Comparison of ENCODE assay signal across 9 mouse cellular contexts in genomic region chr12:81631661-81632401, GRCm38 (mm10). TPM values are rescaled to one million over a fixed set of nuclear protein-coding genes. Genes with fewer than 3 reads are reported as not detected.
DNase-seq lines count a peak whose midpoint lies in the region; ATAC-seq lines count a peak whose summit lies in the region.
"Had no signal": no experiment of that assay in that cellular context is flagged by ENCODE, and none has a peak within 500 bp of the region (broad histone marks: within the 10 kb centered on the region; RNA-seq: fewer than 3 reads in every experiment).

No protein-coding gene starts in this region.

- ATAC-seq in heart, embryonic 16.5 days (replicated peaks; ENCODE audit: extremely low read depth, insufficient read depth, low FRiP score): no peak
- no peak for ATAC-seq in limb, embryonic 12.5 days (ENCODE audit: insufficient number of reproducible peaks, insufficient read depth, low FRiP score, low TSS enrichment, low read depth)
- peak; percentile 58; the same call in 1 of the 2 replicates for ATAC-seq in midbrain, embryonic 16.5 days
- no peak for ATAC-seq in granulocyte monocyte progenitor cell, adult 5-6 weeks (replicated peaks; ENCODE audit: poor library complexity, severe bottlenecking)

- H3K27me3 ChIP-seq in heart, embryonic 16.5 days (ENCODE audit: control insufficient read depth, insufficient read depth, low read length): peaks cover 40% of the 10 kb centered on the region
- peaks cover 73% of the 10 kb centered on the region for H3K27me3 ChIP-seq in limb, embryonic 12.5 days
- no peaks in the 10 kb centered on the region; the same call in 1 of the 2 replicates for H3K27me3 ChIP-seq in midbrain, embryonic 16.5 days (ENCODE audit: control insufficient read depth, insufficient read depth, low read depth, low read length)

- H3K4me1 ChIP-seq in heart, embryonic 16.5 days (ENCODE audit: control insufficient read depth, insufficient read depth, low read length): 0 out of 2 replicates have a peak, but pooled peaks cover 2% of the 10 kb centered on the region
- peaks cover 15% of the 10 kb centered on the region for H3K4me1 ChIP-seq in limb, embryonic 12.5 days (replicated peaks)
- H3K4me1 ChIP-seq in midbrain, embryonic 16.5 days (ENCODE audit: control insufficient read depth, insufficient read depth, low read length): peaks cover 9% of the 10 kb centered on the region

- peak overlapping the region; percentile 97 for H3K4me2 ChIP-seq in heart, embryonic 16.5 days (ENCODE audit: low read depth, low read length)
- H3K4me2 ChIP-seq in limb, embryonic 12.5 days: peak overlapping the region; percentile 97
- H3K4me2 ChIP-seq in midbrain, embryonic 16.5 days (ENCODE audit: low read length): peak overlapping the region; percentile 72

- WGBS in heart, embryonic 16.5 days: 2% methylated on average over 30 of the region's 31 CpGs
- WGBS in limb, embryonic 12.5 days: 3% methylated on average over 30 of the region's 31 CpGs
- 2% methylated on average over 26 of the region's 31 CpGs for WGBS in midbrain, embryonic 16.5 days

- H3K4me3 ChIP-seq in heart, embryonic 16.5 days (ENCODE audit: low read length): peak overlapping the region; percentile 64
- H3K4me3 ChIP-seq in limb, embryonic 12.5 days (replicated peaks): peak overlapping the region; percentile 59
- H3K4me3 ChIP-seq in midbrain, embryonic 16.5 days (ENCODE audit: low read depth, low read length): peak overlapping the region; percentile 82

- H3K27ac ChIP-seq in heart, embryonic 16.5 days (ENCODE audit: low read length): no peak overlapping the region
- H3K27ac ChIP-seq in limb, embryonic 12.5 days: no peak overlapping the region
- peak overlapping the region; percentile 96 for H3K27ac ChIP-seq in midbrain, embryonic 16.5 days (ENCODE audit: low read length)

- H3K9ac ChIP-seq in heart, embryonic 16.5 days (ENCODE audit: low read length): peak overlapping the region; percentile 71
- H3K9ac ChIP-seq in limb, embryonic 12.5 days (replicated peaks): peak overlapping the region; percentile 67
- H3K9ac ChIP-seq in midbrain, embryonic 16.5 days (ENCODE audit: low read depth, low read length): peak overlapping the region; percentile 80

- no peaks in the 10 kb centered on the region for H3K36me3 ChIP-seq in heart, embryonic 16.5 days (ENCODE audit: control insufficient read depth, insufficient read depth)
- H3K36me3 ChIP-seq in limb, embryonic 12.5 days: no peaks in the 10 kb centered on the region
- H3K36me3 ChIP-seq in midbrain, embryonic 16.5 days (ENCODE audit: control insufficient read depth, insufficient read depth, low read length): no peaks in the 10 kb centered on the region

- no peaks in the 10 kb centered on the region for H3K9me3 ChIP-seq in heart, embryonic 16.5 days (replicated peaks; ENCODE audit: control insufficient read depth, low read length)
- H3K9me3 ChIP-seq in limb, embryonic 12.5 days: no peaks in the 10 kb centered on the region
- no peaks in the 10 kb centered on the region for H3K9me3 ChIP-seq in midbrain, embryonic 16.5 days (replicated peaks; ENCODE audit: control insufficient read depth, low read length, poor library complexity, severe bottlenecking)

- DNase-seq in adrenal gland, adult (ENCODE audit: inconsistent age in 2 of 2, low spot score in 1 of 2): peak; percentile 7 to 61
- no peak for DNase-seq in adrenal gland, postnatal 14 days
- peak; percentile 7 for DNase-seq in urinary bladder, postnatal 14 days (ENCODE audit: low spot score)
- no peak for DNase-seq in urinary bladder, postnatal 10 days (ENCODE audit: low spot score)

RNA-seq across cellular contexts. Expression of gene Ttc9, which starts 0.8 kb away (rescaled TPM):
- 3.0 and 4.4 TPM in 2 replicates for total RNA-seq in adrenal gland, postnatal 14 days (2021)
- 4.0 and 4.5 TPM in 2 replicates for polyA plus RNA-seq in heart, embryonic 16.5 days (2015; fragmentation: Nextera tagmentation; extraction: Ambion mirVana)
- 0.84 and 0.91 TPM in 2 replicates for polyA plus RNA-seq in limb, embryonic 12.5 days (2016; fragmentation: Nextera tagmentation; extraction: Ambion mirVana)
- polyA plus RNA-seq in midbrain, embryonic 16.5 days (2015; fragmentation: Nextera tagmentation; extraction: Ambion mirVana): 15.3 and 17.2 TPM in 2 replicates
- total RNA-seq in granulocyte monocyte progenitor cell, adult 5-6 weeks (2014; fragmentation: Nextera tagmentation): not detected in 2 replicates
- not detected in 2 replicates for total RNA-seq in granulocyte monocyte progenitor cell, adult 5-6 weeks (2017)
- total RNA-seq: neutrophil, adult 5-6 weeks had no signal

RNA-seq across cellular contexts. Expression of gene Med6, which starts 37.0 kb away (rescaled TPM):
- 26.7 and 26.9 TPM in 2 replicates for total RNA-seq in adrenal gland, postnatal 14 days (2021)
- polyA plus RNA-seq in heart, embryonic 16.5 days (2015; fragmentation: Nextera tagmentation; extraction: Ambion mirVana): 40.1 and 43.0 TPM in 2 replicates
- 87.2 and 91.8 TPM in 2 replicates for polyA plus RNA-seq in limb, embryonic 12.5 days (2016; fragmentation: Nextera tagmentation; extraction: Ambion mirVana)
- 38.0 and 39.4 TPM in 2 replicates for polyA plus RNA-seq in midbrain, embryonic 16.5 days (2015; fragmentation: Nextera tagmentation; extraction: Ambion mirVana)
- 27.8 and 41.4 TPM in 2 replicates for total RNA-seq in granulocyte monocyte progenitor cell, adult 5-6 weeks (2014; fragmentation: Nextera tagmentation)
- 67.2 and 71.7 TPM in 2 replicates for total RNA-seq in granulocyte monocyte progenitor cell, adult 5-6 weeks (2017)

Comparison
In these comparisons a context has a peak if more than half of its experiments do, and no peak if none do; other contexts are left out.
1. DNase-seq: peak in adrenal gland, adult (2 of 2) and urinary bladder, postnatal 14 days (single experiment); none in adrenal gland, postnatal 14 days (single experiment) and urinary bladder, postnatal 10 days (single experiment).
2. Peak in every context shown above with its lines, with median percentiles within 50 percentile points of each other: H3K4me2 ChIP-seq, H3K4me3 ChIP-seq and H3K9ac ChIP-seq.